Mouse (Mus musculus) erythroblast, embryonic 14.5 days (primary cell): ENCODE results near the gene Sat2. TPM values are rescaled to one million over a fixed set of nuclear protein-coding genes. Genes with fewer than 3 reads are reported as not detected.

Experiments
- H3K27me3 ChIP-seq: 2 replicates; pipeline ENCODE4 v1.6.1; 2012; ENCODE audit warnings: inconsistent platforms; ENCODE audit not compliant: control insufficient read depth
- H3K36me3 ChIP-seq: 2 replicates; pipeline ENCODE4 v1.6.1; 2012; ENCODE audit warnings: mild to moderate bottlenecking, inconsistent platforms; ENCODE audit not compliant: control insufficient read depth
- H3K4me1 ChIP-seq: 2 replicates; pipeline ENCODE4 v1.6.1; 2012; ENCODE audit warnings: inconsistent platforms; ENCODE audit not compliant: control insufficient read depth
- H3K4me3 ChIP-seq: replicated peaks from 2 replicates; pipeline ENCODE3; 2012; ENCODE audit warnings: moderate library complexity, mild to moderate bottlenecking, inconsistent platforms
- H3K9me3 ChIP-seq: 2 replicates; pipeline ENCODE4 v1.6.1; 2012; ENCODE audit warnings: low read length, inconsistent platforms, mixed read lengths; ENCODE audit not compliant: control insufficient read depth
- GATA1 ChIP-seq: IDR thresholded peaks from 2 replicates; pipeline ENCODE4 v1.6.1; 2012; ENCODE audit warnings: low read length, inconsistent platforms, mixed read lengths
- TAL1 ChIP-seq: IDR thresholded peaks from 3 replicates; pipeline ENCODE4 v1.6.1; 2012; ENCODE audit warnings: low read length, inconsistent platforms, mixed read lengths
- polyA plus RNA-seq: library from polyadenylated mRNA; stranded (reverse); fragments of >175 nt; gene quantifications from 2 replicates; pipeline ENCODE4 v1.2.3, GENCODE M21; 2012

Sat2 gene
- polyA plus RNA-seq, 1 experiment: not detected

GRCm38 (mm10) chr11:69592799-69593198 is 29.0 kb upstream of the Sat2 start:
- H3K36me3 ChIP-seq: peaks cover 83% of the 10 kb centered on the region
- H3K4me3 ChIP-seq: no peak overlapping the region
- no peaks in the 10 kb centered on the region for H3K9me3 ChIP-seq
- TF ChIP-seq GATA1: no peak
- TF ChIP-seq TAL1: no peak
- H3K27me3 ChIP-seq: no peaks in the 10 kb centered on the region
- H3K4me1 ChIP-seq: peaks cover 66% of the 10 kb centered on the region

- Histone ChIP-seq H3K4me1 (peaks cover 59% of the 10 kb centered on the region), H3K9me3 (no peaks in the 10 kb centered on the region), H3K4me3 (no peak overlapping the region), H3K36me3 (peaks cover 78% of the 10 kb centered on the region), H3K27me3 (no peaks in the 10 kb centered on the region)
- TF ChIP-seq GATA1 (no peak), TAL1 (no peak)
Observed at GRCm38 (mm10) chr11:69594853-69595252, 27.0 kb upstream of the Sat2 start.

GRCm38 (mm10) chr11:69599436-69599835 is 22.4 kb upstream of the Sat2 start:
- no peak for TF ChIP-seq TAL1
- TF ChIP-seq GATA1: no peak
- Histone ChIP-seq H3K27me3 (no peaks in the 10 kb centered on the region), H3K4me3 (peak overlapping the region; percentile 36), H3K4me1 (peaks cover 68% of the 10 kb centered on the region), H3K9me3 (no peaks in the 10 kb centered on the region), H3K36me3 (peaks cover 83% of the 10 kb centered on the region)

- TF ChIP-seq GATA1 (no peak), TAL1 (no peak)
- peaks cover 76% of the 10 kb centered on the region for H3K36me3 ChIP-seq
- H3K27me3 ChIP-seq: no peaks in the 10 kb centered on the region
- peaks cover 71% of the 10 kb centered on the region for H3K4me1 ChIP-seq
- peak overlapping the region; percentile 36 for H3K4me3 ChIP-seq
- no peaks in the 10 kb centered on the region for H3K9me3 ChIP-seq
Observed at GRCm38 (mm10) chr11:69600098-69600497, 21.7 kb upstream of the Sat2 start.

- Histone ChIP-seq H3K4me1 (peaks cover 85% of the 10 kb centered on the region), H3K9me3 (no peaks in the 10 kb centered on the region), H3K27me3 (no peaks in the 10 kb centered on the region), H3K4me3 (no peak overlapping the region), H3K36me3 (peaks cover 67% of the 10 kb centered on the region)
- no peak for TF ChIP-seq GATA1
- no peak for TF ChIP-seq TAL1
Observed at GRCm38 (mm10) chr11:69601768-69602167, 20.1 kb upstream of the Sat2 start.

GRCm38 (mm10) chr11:69603516-69603915 is 18.3 kb upstream of the Sat2 start:
- Histone ChIP-seq H3K36me3 (peaks cover 56% of the 10 kb centered on the region), H3K4me1 (peaks cover 96% of the 10 kb centered on the region), H3K4me3 (peak overlapping the region; percentile 88), H3K9me3 (no peaks in the 10 kb centered on the region), H3K27me3 (no peaks in the 10 kb centered on the region)
- TF ChIP-seq GATA1 (no peak), TAL1 (no peak)

- no peak for TF ChIP-seq TAL1
- peaks cover 96% of the 10 kb centered on the region for H3K4me1 ChIP-seq
- H3K4me3 ChIP-seq: peak overlapping the region; percentile 88
Observed at GRCm38 (mm10) chr11:69604347-69604746, 17.5 kb upstream of the Sat2 start.

GRCm38 (mm10) chr11:69604795-69605664 is 16.8 kb upstream of the Sat2 start:
- Histone ChIP-seq H3K27me3 (no peaks in the 10 kb centered on the region), H3K36me3 (peaks cover 41% of the 10 kb centered on the region), H3K9me3 (no peaks in the 10 kb centered on the region), H3K4me1 (peaks cover 96% of the 10 kb centered on the region), H3K4me3 (peak overlapping the region; percentile 88)
- TF ChIP-seq TAL1 (no peak), GATA1 (no peak)

More at GRCm38 (mm10) chr11:69604347-69604746, 17.5 kb upstream of the Sat2 start:
- H3K9me3 ChIP-seq: no peaks in the 10 kb centered on the region
- H3K36me3 ChIP-seq: peaks cover 48% of the 10 kb centered on the region
- no peaks in the 10 kb centered on the region for H3K27me3 ChIP-seq

GRCm38 (mm10) chr11:69605726-69606490 is 15.9 kb upstream of the Sat2 start, which contains the start of gene Atp1b2:
TSS of gene Atp1b2 (minus strand) at chr11:69605942.
- peaks cover 96% of the 10 kb centered on the region for H3K4me1 ChIP-seq
- peak within 1 kb of the TSS; percentile 88 for H3K4me3 ChIP-seq
- no peak for TF ChIP-seq TAL1
- no peak for TF ChIP-seq GATA1

More at GRCm38 (mm10) chr11:69605726-69606490, 15.9 kb upstream of the Sat2 start, which contains the start of gene Atp1b2:
- no peaks in the 10 kb centered on the region for H3K27me3 ChIP-seq
- no peaks in the 10 kb centered on the region for H3K9me3 ChIP-seq
- peaks cover 32% of the 10 kb centered on the region for H3K36me3 ChIP-seq
